Mouse (Mus musculus) forebrain, embryonic 12.5 days (tissue): Measurements from ENCODE around the gene 4933428G20Rik. TPM values are rescaled to one million over a fixed set of nuclear protein-coding genes. Genes with fewer than 3 reads are reported as not detected.

Experiments
- ATAC-seq: fragments of 200-750 bp; cut with Nextera tagmentation; 2 replicates; pipeline ENCODE4 v1.8.0; 2017; ENCODE audit warnings: moderate TSS enrichment; ENCODE audit not compliant: low FRiP score
- H3K27ac ChIP-seq: fragments of 300-500 bp; sonication (generic); 2 replicates; pipeline ENCODE4 v1.5.1; 2016; ENCODE audit warnings: mild to moderate bottlenecking
- H3K27me3 ChIP-seq: fragments of 300-500 bp; sonication (generic); 2 replicates; pipeline ENCODE4 v1.6.1; 2016; ENCODE audit warnings: mild to moderate bottlenecking
- H3K36me3 ChIP-seq: fragments of 300-500 bp; sonication (generic); replicated peaks from 2 replicates; pipeline ENCODE4 v1.6.1; 2016; ENCODE audit warnings: mild to moderate bottlenecking
- H3K4me1 ChIP-seq: fragments of 300-500 bp; sonication (generic); 2 replicates; pipeline ENCODE4 v1.6.1; 2016
- H3K4me2 ChIP-seq: fragments of 300-500 bp; sonication (generic); 2 replicates; pipeline ENCODE4 v1.6.1; 2016; ENCODE audit warnings: mild to moderate bottlenecking, moderate library complexity
- H3K4me3 ChIP-seq: fragments of 300-500 bp; sonication (generic); replicated peaks from 2 replicates; pipeline ENCODE4 v1.5.1; 2016; ENCODE audit warnings: mild to moderate bottlenecking
- H3K9ac ChIP-seq: fragments of 300-500 bp; sonication (generic); 2 replicates; pipeline ENCODE4 v1.6.1; 2016; ENCODE audit warnings: mild to moderate bottlenecking
- H3K9me3 ChIP-seq: fragments of 300-500 bp; sonication (generic); 2 replicates; pipeline ENCODE4 v1.6.1; 2016
- WGBS: fragments of 180-500 bp; shearing (Covaris S2); methylation state at CpG from one replicate; pipeline ENCODE4 v1.1.7; 2016; 5-methylcytosine and 5-hydroxymethylcytosine counted together
- polyA plus RNA-seq: library from polyadenylated mRNA; unstranded; fragments of >200 nt; fragmentation: Nextera tagmentation; extraction: Ambion mirVana; gene quantifications from 2 replicates; pipeline ENCODE4 v1.2.1, GENCODE M21; 2016

4933428G20Rik gene
- polyA plus RNA-seq, 1 experiment from 2014 or later: 0.50 TPM

DNA sequence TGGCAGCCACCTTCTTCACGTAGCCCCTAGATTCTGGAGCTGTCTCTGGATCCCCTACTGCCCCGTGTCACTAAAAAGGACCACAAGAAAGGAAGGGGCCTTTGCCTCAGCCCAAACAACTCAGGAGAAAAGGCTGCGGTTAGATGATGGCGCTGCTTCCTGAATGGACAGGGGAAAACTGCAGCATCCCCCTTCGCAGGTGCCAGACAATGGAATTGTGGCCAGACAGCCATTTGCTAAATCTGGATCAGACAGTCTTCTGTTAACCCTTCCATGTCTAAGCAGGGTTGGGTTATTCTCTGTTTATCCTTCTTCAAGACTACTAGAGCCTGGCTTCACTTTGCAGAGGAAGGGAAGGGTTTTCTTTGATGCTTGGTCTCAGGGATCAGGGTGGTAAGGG lies 30.8 kb upstream of the 4933428G20Rik start:
- Histone ChIP-seq H3K4me3 (no peak overlapping the region), H3K27ac (0 out of 2 replicates have a peak overlapping the region, but pooled peaks have one; percentile 19), H3K9me3 (no peaks in the 10 kb centered on the region), H3K4me2 (no peak overlapping the region), H3K36me3 (peaks cover 22% of the 10 kb centered on the region), H3K4me1 (peaks cover 39% of the 10 kb centered on the region), H3K9ac (no peak overlapping the region), H3K27me3 (peaks cover 48% of the 10 kb centered on the region)
- ATAC-seq: no peak
- 65% methylated on average over 5 of the region's 5 CpGs for WGBS

DNA sequence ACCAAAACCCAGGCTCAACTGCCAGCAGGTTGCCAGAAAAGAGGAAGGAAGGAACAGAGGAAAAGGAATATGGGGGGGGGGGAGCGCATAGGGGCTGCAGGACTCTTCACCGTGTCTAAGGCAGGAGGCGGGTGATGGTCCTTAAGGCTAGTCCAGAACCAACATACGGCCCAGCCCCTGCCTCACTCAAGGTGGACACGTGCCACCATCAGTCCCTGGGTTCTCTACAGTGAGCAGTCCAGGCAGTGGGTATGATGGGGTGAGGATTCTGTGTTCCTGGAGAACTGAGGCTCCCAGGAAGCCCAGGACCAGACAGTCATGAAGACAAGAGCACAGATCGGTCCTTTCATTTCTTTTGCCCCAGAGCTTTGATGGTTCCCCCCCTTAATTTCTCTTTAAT lies 29.9 kb upstream of the 4933428G20Rik start:
- H3K27me3 ChIP-seq: peaks cover 39% of the 10 kb centered on the region
- ATAC-seq: no peak
- no peaks in the 10 kb centered on the region for H3K9me3 ChIP-seq
- H3K27ac ChIP-seq: no peak overlapping the region
- H3K9ac ChIP-seq: no peak overlapping the region
- peaks cover 36% of the 10 kb centered on the region for H3K4me1 ChIP-seq
- 88% methylated on average over 6 of the region's 6 CpGs for WGBS
- H3K36me3 ChIP-seq: peaks cover 29% of the 10 kb centered on the region
- no peak overlapping the region for H3K4me2 ChIP-seq
- no peak overlapping the region for H3K4me3 ChIP-seq

DNA sequence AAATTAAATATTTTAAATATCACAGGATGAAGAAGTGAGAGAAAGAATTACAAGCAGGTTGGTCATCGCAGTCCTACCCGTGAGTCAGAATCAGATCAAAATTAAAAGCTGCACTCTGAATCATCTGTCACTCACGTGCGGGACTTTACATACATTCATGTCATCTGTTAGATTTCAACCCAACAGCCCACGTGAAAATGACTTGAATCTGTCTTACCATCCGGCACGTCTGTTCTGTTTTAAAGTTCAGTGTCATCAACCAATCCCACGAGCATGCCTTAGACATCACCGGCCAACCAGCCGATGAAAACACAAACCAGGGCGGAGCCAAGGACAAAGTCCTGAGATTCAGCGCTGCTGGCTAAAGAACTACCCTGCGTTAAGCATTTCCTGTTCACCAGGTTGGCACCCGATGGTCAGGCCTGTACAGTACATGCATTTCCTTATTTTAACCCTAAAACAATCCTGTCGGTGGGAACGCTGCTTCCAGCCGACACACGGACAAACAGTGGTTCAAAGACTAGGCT lies 28.2 kb upstream of the 4933428G20Rik start:
- Histone ChIP-seq H3K27ac (no peak overlapping the region), H3K9ac (no peak overlapping the region), H3K36me3 (peaks cover 37% of the 10 kb centered on the region), H3K4me2 (no peak overlapping the region), H3K27me3 (peaks cover 22% of the 10 kb centered on the region), H3K9me3 (no peaks in the 10 kb centered on the region), H3K4me1 (peaks cover 39% of the 10 kb centered on the region), H3K4me3 (no peak overlapping the region)
- no peak for ATAC-seq
- 84% methylated on average over 18 of the region's 18 CpGs for WGBS

DNA sequence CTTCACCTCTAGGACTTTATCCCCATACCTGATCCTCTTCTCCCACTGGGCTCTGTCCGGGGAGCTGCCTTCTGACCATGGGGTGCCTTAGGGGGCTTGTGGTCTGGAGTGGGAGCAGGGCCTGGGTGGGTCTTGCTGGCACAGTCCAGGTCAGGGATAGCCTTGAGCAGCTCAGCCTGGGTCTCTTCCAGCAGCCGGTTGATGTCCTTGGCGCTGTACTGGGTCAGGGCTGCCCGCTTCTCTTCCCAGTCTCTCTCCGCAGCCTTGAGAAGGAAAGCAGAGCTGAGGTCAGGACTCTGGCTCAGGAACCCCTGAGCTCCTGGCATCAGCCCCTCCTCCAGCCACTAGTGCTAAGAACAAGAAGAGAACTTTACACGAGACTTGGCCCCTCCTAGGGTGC lies 25.2 kb upstream of the 4933428G20Rik start:
- no peak for ATAC-seq
- no peak overlapping the region for H3K9ac ChIP-seq
- peaks cover 58% of the 10 kb centered on the region for H3K36me3 ChIP-seq
- H3K4me2 ChIP-seq: no peak overlapping the region
- peaks cover 22% of the 10 kb centered on the region for H3K4me1 ChIP-seq
- no peaks in the 10 kb centered on the region; the same call in 1 of the 2 replicates for H3K27me3 ChIP-seq
- 89% methylated on average over 6 of the region's 6 CpGs for WGBS
- H3K4me3 ChIP-seq: no peak overlapping the region
- H3K9me3 ChIP-seq: no peaks in the 10 kb centered on the region
- peak overlapping the region; percentile 79; the same call in 1 of the 2 replicates for H3K27ac ChIP-seq

DNA sequence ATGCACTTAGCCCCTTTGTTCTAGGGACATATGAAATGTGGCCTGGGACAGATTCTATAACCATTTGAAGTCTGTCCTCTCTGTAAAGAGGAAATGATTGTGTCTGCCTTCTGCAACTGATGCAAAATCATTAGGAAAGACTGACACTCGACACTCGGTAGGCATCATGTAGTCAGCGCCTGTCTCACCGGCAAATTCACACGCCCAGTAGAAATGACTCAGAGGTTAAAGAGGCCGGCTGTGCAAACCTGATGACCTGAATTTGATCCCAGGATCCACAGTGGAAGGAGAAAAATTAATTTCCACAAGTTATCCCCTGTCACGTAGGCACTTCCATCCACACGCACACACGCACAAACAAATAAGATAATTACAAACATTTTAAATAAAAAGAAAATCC lies 24.2 kb upstream of the 4933428G20Rik start:
- H3K4me2 ChIP-seq: no peak overlapping the region

DNA sequence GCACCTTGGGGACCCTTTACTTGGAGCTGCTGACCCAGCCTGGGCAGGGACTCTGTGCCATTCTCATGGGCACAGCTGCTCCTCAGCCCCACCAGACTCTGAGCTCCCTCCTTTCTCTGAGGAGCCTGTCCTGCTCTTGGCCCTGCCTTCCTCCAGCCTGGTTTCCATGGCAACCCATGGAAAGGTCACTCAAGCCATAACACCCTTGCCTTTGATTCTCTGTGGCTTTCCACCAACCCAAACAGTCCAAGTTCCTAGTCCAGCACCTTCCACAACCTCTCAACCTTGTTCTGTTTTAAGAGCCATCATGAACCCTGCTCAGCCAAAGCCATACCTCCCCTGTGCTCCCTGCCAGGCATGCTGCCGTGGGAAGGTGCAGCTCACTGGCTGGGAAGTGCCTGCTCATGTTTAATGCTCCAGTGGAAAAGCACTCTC lies 23.7 kb upstream of the 4933428G20Rik start:
- H3K36me3 ChIP-seq: peaks cover 64% of the 10 kb centered on the region
- WGBS: 0% methylated on average over 1 of the region's 1 CpGs
- peak; percentile 75 for ATAC-seq
- H3K4me1 ChIP-seq: peaks cover 22% of the 10 kb centered on the region
- no peaks in the 10 kb centered on the region; the same call in 1 of the 2 replicates for H3K27me3 ChIP-seq
- no peak overlapping the region for H3K4me2 ChIP-seq
- H3K9me3 ChIP-seq: no peaks in the 10 kb centered on the region
- H3K27ac ChIP-seq: peak overlapping the region; percentile 79
- H3K9ac ChIP-seq: 0 out of 2 replicates have a peak overlapping the region, but pooled peaks have one; percentile 29
- no peak overlapping the region for H3K4me3 ChIP-seq

More for the DNA sequence above, 24.2 kb upstream of the 4933428G20Rik start:
- Histone ChIP-seq H3K27ac (peak overlapping the region; percentile 79), H3K9me3 (no peaks in the 10 kb centered on the region), H3K4me1 (peaks cover 22% of the 10 kb centered on the region), H3K27me3 (no peaks in the 10 kb centered on the region; the same call in 1 of the 2 replicates), H3K9ac (no peak overlapping the region), H3K4me3 (no peak overlapping the region), H3K36me3 (peaks cover 64% of the 10 kb centered on the region)
- WGBS: 68% methylated on average over 9 of the region's 9 CpGs
- ATAC-seq: peak; percentile 6; the same call in 1 of the 2 replicates

DNA sequence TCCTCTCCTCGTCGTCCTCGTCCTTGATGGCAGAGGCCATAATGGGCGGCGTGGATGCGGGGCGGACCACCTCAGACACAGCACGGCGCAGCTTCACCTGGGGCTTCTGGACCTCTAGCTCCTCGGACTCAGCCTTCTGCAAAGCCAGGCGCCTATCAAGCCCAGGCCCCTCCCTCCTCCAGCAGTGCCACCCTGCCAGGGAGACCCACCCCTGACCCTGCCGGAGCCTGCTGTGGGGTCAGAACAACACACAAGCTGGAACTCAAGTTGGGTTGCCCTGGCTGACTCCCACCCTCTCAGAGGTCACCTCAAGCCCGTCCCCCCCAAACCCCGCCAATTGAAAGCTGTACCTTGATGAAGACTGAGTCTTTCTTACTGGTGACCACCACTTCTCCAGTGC lies 23.0 kb upstream of the 4933428G20Rik start:
- no peak for ATAC-seq
- Histone ChIP-seq H3K9me3 (no peaks in the 10 kb centered on the region), H3K9ac (0 out of 2 replicates have a peak overlapping the region, but pooled peaks have one; percentile 29), H3K4me2 (no peak overlapping the region), H3K4me3 (no peak overlapping the region), H3K27ac (peak overlapping the region; percentile 79), H3K4me1 (peaks cover 22% of the 10 kb centered on the region), H3K36me3 (peaks cover 67% of the 10 kb centered on the region), H3K27me3 (no peaks in the 10 kb centered on the region; the same call in 1 of the 2 replicates)
- 89% methylated on average over 14 of the region's 14 CpGs for WGBS

DNA sequence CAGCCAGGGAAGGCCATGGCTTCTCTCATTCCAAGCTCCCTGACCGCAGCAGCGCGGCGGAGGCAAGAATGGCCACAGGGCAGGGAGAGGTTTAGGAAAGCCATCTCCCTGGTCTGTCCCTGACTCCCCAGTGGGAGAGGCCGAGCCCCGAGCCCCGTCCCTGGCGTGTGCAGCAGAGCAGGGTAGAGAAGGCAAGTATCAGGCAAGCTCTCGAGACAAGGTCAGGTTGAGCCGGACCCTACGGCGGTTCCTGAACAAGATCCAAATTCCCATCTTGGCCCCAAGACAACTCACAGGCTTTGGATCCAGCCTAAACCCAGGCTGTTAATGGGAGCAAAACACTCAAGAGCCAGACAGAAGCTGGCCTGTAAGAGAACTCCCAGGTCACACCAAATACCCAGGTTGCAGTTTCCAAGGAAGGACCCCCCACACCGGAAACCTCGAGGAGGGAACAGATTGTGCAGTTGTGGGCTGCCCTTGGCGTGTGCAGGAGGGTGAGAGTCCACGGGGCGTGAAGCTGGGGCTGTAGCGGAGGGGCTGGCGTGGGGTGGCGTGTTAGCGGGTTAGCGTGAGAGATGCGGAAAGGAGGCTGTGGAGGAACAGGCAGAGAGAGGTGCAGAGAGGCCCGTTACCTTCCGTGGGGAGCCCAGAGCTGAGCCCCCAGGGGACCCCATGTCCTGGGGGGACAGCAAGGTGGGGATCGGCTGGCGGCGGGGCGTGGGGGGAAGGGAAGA lies 21.8 kb upstream of the 4933428G20Rik start:
- peak overlapping the region; percentile 2; the same call in 1 of the 2 replicates for H3K9ac ChIP-seq
- H3K4me3 ChIP-seq: no peak overlapping the region
- no peaks in the 10 kb centered on the region for H3K9me3 ChIP-seq
- peaks cover 22% of the 10 kb centered on the region for H3K4me1 ChIP-seq
- no peaks in the 10 kb centered on the region; the same call in 1 of the 2 replicates for H3K27me3 ChIP-seq
- no peak for ATAC-seq
- H3K4me2 ChIP-seq: no peak overlapping the region
- 89% methylated on average over 29 of the region's 29 CpGs for WGBS
- no peak overlapping the region for H3K27ac ChIP-seq
- H3K36me3 ChIP-seq: peaks cover 77% of the 10 kb centered on the region

DNA sequence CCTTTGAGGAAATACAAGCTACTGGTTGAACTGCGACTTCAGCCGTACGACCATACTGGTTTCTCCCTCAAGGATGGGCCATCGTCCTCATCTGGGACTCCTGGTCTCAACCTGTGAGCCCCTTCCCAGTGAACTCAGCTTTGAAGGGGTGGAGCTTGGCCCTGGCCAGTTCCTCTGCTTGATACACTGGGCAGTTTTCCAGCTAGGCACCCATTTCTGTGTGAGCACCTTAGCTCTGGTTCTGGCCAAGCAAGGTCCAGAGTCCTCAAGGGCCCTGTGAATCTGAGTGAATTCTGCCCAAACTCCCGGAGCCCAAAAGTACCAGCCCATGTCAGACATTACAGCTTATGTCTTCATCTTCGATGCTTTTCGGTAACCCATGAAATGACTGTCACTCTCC lies 20.4 kb upstream of the 4933428G20Rik start:
- no peak for ATAC-seq
- no peak overlapping the region for H3K4me2 ChIP-seq
- H3K36me3 ChIP-seq: peaks cover 73% of the 10 kb centered on the region
- no peaks in the 10 kb centered on the region for H3K9me3 ChIP-seq
- 94% methylated on average over 7 of the region's 7 CpGs for WGBS
- H3K9ac ChIP-seq: no peak overlapping the region
- no peak overlapping the region for H3K27ac ChIP-seq
- peaks cover 22% of the 10 kb centered on the region for H3K4me1 ChIP-seq
- no peak overlapping the region for H3K4me3 ChIP-seq
- H3K27me3 ChIP-seq: no peaks in the 10 kb centered on the region; the same call in 1 of the 2 replicates

DNA sequence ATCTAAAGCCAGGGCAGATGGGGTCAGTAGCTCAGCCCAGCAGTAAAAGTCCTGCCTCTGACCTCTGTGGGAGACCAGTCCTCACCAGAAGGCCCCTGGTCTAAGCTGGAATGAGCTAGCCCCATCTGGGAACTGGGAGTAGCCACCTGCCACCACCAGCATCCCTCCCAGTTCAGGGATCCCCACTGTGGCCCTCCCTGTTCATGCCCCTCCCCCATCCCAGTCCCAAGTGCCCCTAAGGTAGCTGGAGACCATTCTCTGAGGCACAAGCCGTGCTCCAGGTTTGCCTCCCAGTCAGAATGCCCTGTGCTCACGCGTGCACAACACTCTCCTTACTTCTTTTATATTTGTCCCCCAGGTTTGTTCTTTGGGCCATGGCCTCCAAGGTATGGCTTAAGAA lies 12.9 kb upstream of the 4933428G20Rik start:
- WGBS: 77% methylated on average over 3 of the region's 3 CpGs
- peaks cover 32% of the 10 kb centered on the region for H3K4me1 ChIP-seq
- no peaks in the 10 kb centered on the region for H3K27me3 ChIP-seq
- H3K36me3 ChIP-seq: peaks cover 29% of the 10 kb centered on the region
- no peak for ATAC-seq
- H3K9me3 ChIP-seq: no peaks in the 10 kb centered on the region
- no peak overlapping the region for H3K4me2 ChIP-seq
- H3K27ac ChIP-seq: no peak overlapping the region
- H3K4me3 ChIP-seq: no peak overlapping the region
- no peak overlapping the region for H3K9ac ChIP-seq

DNA sequence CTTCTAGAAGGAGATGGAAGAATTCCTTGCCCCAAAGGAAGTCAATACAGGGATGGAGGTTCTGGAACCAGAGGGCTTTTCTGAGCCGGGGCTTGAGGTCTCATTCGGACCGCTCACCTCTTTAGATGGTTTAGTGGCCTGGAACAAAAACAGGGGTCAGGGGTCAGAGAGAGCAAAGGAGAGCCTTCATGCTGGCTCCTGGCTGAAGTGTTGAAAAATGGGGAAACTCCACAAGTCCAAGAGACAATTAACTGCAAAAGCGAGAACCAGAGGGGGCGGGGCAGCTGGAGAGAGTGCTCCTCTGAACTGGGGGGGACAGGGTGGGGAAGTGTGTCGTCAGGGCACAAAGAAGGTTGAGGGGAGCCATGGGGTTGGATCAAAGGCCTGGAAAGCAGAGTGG lies 12.4 kb upstream of the 4933428G20Rik start:
- no peaks in the 10 kb centered on the region for H3K27me3 ChIP-seq
- no peak overlapping the region for H3K9ac ChIP-seq
- no peak for ATAC-seq

DNA sequence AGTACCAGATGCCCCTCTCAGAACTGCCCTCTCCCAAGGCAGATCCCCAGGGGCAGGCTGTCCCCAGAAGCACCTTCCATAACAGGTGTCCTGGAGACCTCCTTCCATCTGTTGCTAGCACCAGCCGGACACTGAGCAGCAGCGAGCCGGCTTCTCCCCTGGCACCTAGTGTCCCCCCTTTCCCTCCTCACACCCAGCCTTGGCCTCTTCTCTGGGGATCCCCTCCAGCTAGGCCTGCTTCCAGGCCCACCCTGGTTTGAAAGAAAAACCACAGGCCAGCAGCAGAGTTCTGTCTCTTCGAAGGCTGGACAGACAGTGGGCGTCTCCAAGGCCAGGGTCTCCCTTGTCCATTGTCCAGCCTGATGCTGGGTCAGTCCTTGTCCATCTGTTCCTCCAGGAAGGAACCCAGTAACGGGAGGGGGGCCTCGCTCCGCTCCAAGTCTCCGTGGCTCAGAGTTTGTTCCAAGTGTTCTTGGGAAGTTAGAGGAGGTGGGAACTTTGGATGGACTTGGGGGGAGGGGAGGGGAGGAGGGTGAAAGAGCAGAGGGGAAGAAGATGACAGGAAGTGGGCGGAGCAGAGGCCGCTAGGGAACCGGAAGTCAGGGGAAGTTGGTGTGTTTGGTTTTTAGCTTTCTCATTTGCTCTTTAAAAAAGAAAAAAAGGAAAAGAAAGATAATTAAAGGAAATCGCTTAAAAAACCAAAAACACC lies 11.7 kb upstream of the 4933428G20Rik start:
- H3K4me3 ChIP-seq: no peak overlapping the region
- ATAC-seq: no peak

More for the DNA sequence above, 12.4 kb upstream of the 4933428G20Rik start:
- WGBS: 15% methylated on average over 6 of the region's 6 CpGs
- no peak overlapping the region for H3K4me3 ChIP-seq
- no peak overlapping the region for H3K4me2 ChIP-seq
- peaks cover 32% of the 10 kb centered on the region for H3K4me1 ChIP-seq
- H3K36me3 ChIP-seq: peaks cover 25% of the 10 kb centered on the region
- no peak overlapping the region for H3K27ac ChIP-seq
- H3K9me3 ChIP-seq: no peaks in the 10 kb centered on the region

More for the DNA sequence above, 11.7 kb upstream of the 4933428G20Rik start:
- Histone ChIP-seq H3K4me1 (peaks cover 32% of the 10 kb centered on the region), H3K27me3 (no peaks in the 10 kb centered on the region), H3K36me3 (peaks cover 20% of the 10 kb centered on the region), H3K9ac (no peak overlapping the region), H3K4me2 (no peak overlapping the region), H3K9me3 (no peaks in the 10 kb centered on the region), H3K27ac (no peak overlapping the region)
- WGBS: 52% methylated on average over 13 of the region's 13 CpGs
